Mouse (Mus musculus) urinary bladder, postnatal 0 days (tissue): ENCODE results near the gene Timm17b. TPM values are rescaled to one million over a fixed set of nuclear protein-coding genes. Genes with fewer than 3 reads are reported as not detected.

ENCODE experiments used
- polyA plus RNA-seq: library from polyadenylated mRNA; unstranded; fragments of >200 nt; fragmentation: Nextera tagmentation; extraction: Ambion mirVana; gene quantifications from 2 replicates; pipeline ENCODE4 v1.2.1, GENCODE M21; 2015

Gene Timm17b
- polyA plus RNA-seq: 98.1 and 101 TPM in 2 replicates

DNA sequence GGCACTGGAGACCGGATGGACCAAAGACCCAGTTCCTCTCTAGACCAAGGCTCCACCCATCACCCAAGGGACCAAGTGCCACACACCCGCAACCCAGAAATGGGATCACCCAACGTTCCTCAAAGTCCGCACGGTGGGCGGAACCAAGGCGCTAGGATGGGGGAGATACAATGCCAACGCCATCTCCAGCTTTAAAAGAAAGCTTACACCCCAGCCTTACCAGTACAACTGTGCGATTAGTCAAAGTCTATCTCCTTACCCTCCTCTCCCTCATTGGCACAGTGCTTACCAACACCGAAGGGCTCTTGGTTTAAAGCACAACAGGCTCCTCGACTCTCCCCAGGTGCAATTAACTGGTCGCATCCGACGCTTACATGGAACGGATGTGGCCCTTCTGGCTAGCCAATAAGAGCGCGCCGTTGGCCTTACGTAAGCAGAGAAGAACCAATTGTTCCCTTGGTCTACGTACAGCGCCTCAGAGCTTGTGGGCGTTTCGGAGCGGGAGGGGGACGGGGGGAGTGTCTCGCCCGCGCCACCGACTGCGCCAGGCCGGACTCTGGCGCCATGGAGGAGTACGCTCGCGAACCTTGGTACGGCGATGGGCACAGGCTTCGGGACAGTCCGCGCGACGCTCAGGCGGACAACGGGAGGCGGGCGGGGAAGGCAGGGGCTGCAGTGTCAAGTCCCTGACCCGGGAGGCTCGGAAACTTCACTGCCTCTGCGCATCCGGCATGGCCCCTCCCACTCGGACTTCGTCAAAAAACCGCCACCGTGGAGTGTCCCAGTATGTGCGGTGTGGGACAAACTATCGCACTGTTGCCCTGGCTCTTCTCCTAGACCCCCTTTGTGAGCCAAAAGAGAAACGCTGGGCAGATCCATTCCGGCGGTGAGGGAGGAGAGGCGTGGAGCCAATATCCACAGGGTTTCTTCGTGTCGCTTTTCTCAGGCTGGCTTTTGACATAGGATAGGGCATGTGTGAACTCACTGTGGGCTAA, at the start of gene Timm17b, which contains the start of gene Pqbp1:
Gene Timm17b, plus strand, starts transcription at position 478 of the 995 bp plus-strand sequence.
Gene Pqbp1, minus strand, starts transcription at position 390 of the 995 bp plus-strand sequence.

GRCm38 (mm10) chrX:7878007-7878419, 21.1 kb upstream of the Timm17b start, which contains the start of gene Pim2:
Gene Pim2, plus strand, starts transcription at chrX:7878262.

GRCm38 (mm10) chrX:7883841-7884567, 15.2 kb upstream of the Timm17b start, which contains the start of gene Slc35a2:
Gene Slc35a2, plus strand, starts transcription at chrX:7884028.

DNA sequence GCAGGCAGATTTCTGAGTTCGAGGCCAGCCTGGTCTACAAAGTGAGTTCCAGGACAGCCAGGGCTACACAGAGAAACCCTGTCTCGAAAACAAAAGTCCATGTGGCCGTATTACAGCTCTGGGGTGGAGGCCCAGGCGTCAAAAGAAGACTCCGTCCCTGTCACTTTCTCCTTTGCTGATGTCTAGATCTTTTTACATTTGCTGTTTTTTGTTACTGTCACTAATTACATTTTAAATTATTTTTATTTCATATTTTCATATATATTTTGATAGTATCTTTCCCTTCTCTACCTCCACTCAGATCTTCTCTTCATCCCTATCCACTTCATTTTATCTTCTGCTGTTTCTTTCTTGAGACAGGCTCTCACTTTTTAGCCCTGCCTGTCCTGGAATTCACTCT, 8.6 kb downstream of the Timm17b start, which contains the start of gene Gm10491:
Gene Gm10491, minus strand, starts transcription at position 101 of the 400 bp plus-strand sequence.

GRCm38 (mm10) chrX:7909242-7909641, 10.1 kb downstream of the Timm17b start, which contains the start of gene Gm10490:
Gene Gm10490, plus strand, starts transcription at chrX:7909542.

GRCm38 (mm10) chrX:7919601-7920383, 20.6 kb downstream of the Timm17b start, which contains the start of gene Pcsk1n:
Gene Pcsk1n, plus strand, starts transcription at chrX:7919822.

GRCm38 (mm10) chrX:7928270-7928790, 29.2 kb downstream of the Timm17b start, which contains the start of gene Eras:
Gene Eras, minus strand, starts transcription at chrX:7928607.

DNA sequence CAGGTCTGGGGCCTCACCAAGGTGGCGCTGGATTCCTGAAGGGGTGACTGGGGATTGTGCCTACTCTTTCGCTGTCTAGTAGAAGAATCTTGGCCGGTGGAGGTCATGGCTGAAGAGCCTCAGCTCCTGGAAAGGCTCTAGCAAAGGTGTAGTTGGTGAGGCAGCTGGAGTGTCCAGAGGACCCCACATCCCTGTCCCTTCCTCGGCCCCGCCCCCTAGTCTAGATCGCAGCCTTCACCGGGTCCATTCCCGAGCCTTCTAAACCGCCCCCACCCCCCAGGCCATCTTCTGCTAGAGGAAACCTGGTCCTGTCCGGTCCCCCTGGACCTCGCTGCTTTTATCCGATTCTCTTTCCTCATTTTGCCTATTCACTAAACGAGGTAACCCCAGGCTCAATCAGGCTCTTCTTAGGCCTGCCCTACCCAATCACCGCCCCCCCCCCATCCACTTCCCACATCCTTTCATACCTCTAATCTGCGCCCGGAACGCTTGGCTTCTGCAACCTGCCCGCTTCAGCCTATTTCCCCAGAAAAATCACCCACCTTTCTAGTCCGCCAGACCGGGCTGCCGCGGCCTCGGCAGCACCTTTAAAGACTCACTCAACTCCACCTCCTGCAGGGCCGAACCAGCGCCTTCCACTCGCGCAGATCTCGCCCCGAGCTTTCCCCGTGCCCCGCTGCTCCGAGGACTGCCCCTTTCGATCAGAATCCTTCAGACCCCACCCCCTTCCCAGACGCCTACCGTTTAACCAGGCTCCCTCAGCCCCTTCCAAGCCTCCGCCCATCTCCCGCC, 48.1 kb downstream of the Timm17b start, which contains the start of gene Hdac6:
Gene Hdac6, minus strand, starts transcription at position 782 of the 792 bp plus-strand sequence.

Other genes starting within 250 kb of the Timm17b start
- 6.8 and 7.8 TPM in 2 replicates for gene Prickle3, start 242.1 kb upstream of the Timm17b start, polyA plus RNA-seq
- 303 and 319 TPM in 2 replicates for gene Plp2, start 228.0 kb upstream of the Timm17b start, polyA plus RNA-seq
- 0.47 and 0.53 TPM in 2 replicates for gene Magix, start 218.1 kb upstream of the Timm17b start, polyA plus RNA-seq
- 19.2 and 20.6 TPM in 2 replicates for gene Gpkow, start 202.2 kb upstream of the Timm17b start, polyA plus RNA-seq
- gene Wdr45, start 185.0 kb upstream of the Timm17b start, polyA plus RNA-seq: 23.7 and 30.3 TPM in 2 replicates
- 0.61 TPM in 1 of 2 replicates, not detected in the other for gene Gm45208, start 177.1 kb upstream of the Timm17b start, polyA plus RNA-seq
- 38.2 and 41.3 TPM in 2 replicates for gene Praf2, start 170.9 kb upstream of the Timm17b start, polyA plus RNA-seq
- gene Ccdc120, start 148.5 kb upstream of the Timm17b start, polyA plus RNA-seq: 9.0 and 10.0 TPM in 2 replicates
- gene Tfe3, start 136.8 kb upstream of the Timm17b start, polyA plus RNA-seq: 21.3 and 23.4 TPM in 2 replicates
- 19.2 and 23.6 TPM in 2 replicates for gene Gripap1, start 109.6 kb upstream of the Timm17b start, polyA plus RNA-seq
- 0.98 and 1.4 TPM in 2 replicates for gene Kcnd1, start 77.1 kb upstream of the Timm17b start, polyA plus RNA-seq
- 23.4 and 24.7 TPM in 2 replicates for gene Otud5, start 58.0 kb upstream of the Timm17b start, polyA plus RNA-seq
- 4.7 and 5.1 TPM in 2 replicates for gene Pim2, start 21.1 kb upstream of the Timm17b start, polyA plus RNA-seq
- 33.6 and 37.9 TPM in 2 replicates for gene Slc35a2, start 15.3 kb upstream of the Timm17b start, polyA plus RNA-seq
- gene Pqbp1, start 88 bp upstream of the Timm17b start, polyA plus RNA-seq: 64.1 and 69.9 TPM in 2 replicates
- gene Gm10491, start 8.5 kb downstream of the Timm17b start, polyA plus RNA-seq: not detected in 2 replicates
- gene Gm10490, start 10.2 kb downstream of the Timm17b start, polyA plus RNA-seq: not detected in 2 replicates
- gene Pcsk1n, start 20.5 kb downstream of the Timm17b start, polyA plus RNA-seq: 0.71 and 0.74 TPM in 2 replicates
- not detected in 2 replicates for gene Eras, start 29.2 kb downstream of the Timm17b start, polyA plus RNA-seq
- gene Hdac6, start 48.5 kb downstream of the Timm17b start, polyA plus RNA-seq: 9.2 and 9.7 TPM in 2 replicates
- 0.19 and 0.42 TPM in 2 replicates for gene Gata1, start 78.7 kb downstream of the Timm17b start, polyA plus RNA-seq
- gene Glod5, start 119.1 kb downstream of the Timm17b start, polyA plus RNA-seq: not detected in 2 replicates
- gene Suv39h1, start 175.4 kb downstream of the Timm17b start, polyA plus RNA-seq: 13.4 and 15.2 TPM in 2 replicates
- 0.46 and 0.93 TPM in 2 replicates for gene Was, start 191.1 kb downstream of the Timm17b start, polyA plus RNA-seq
- gene Wdr13, start 233.5 kb downstream of the Timm17b start, polyA plus RNA-seq: 20.9 and 21.7 TPM in 2 replicates
- gene Rbm3, start 246.5 kb downstream of the Timm17b start, polyA plus RNA-seq: 526 and 612 TPM in 2 replicates